Comparison of ENCODE assay signal across 23 mouse cellular contexts in genomic region chr9:123768443-123768842, GRCm38 (mm10). TPM values are rescaled to one million over a fixed set of nuclear protein-coding genes. Genes with fewer than 3 reads are reported as not detected.
A peak's percentile ranks its signal among the peaks of the same experiment; 100 is the strongest.
DNase-seq lines count a peak whose midpoint lies in the region; ATAC-seq and TF ChIP-seq lines count a peak whose summit lies in the region.
"Had no signal": no experiment of that assay in that cellular context is flagged by ENCODE, and none has a peak within 500 bp of the region (broad histone marks: within the 10 kb centered on the region; RNA-seq: fewer than 3 reads in every experiment).

No protein-coding gene starts in this region.

- no peak overlapping the region for H3K9ac ChIP-seq in kidney, postnatal 0 days (ENCODE audit: low read depth, low read length)
- H3K9ac ChIP-seq: heart, embryonic 12.5 days; liver, embryonic 13.5 days; midbrain, embryonic 12.5 days; neural tube, embryonic 15.5 days; stomach, embryonic 15.5 days had no signal

- 0 out of 2 replicates have a peak, but pooled peaks have one; percentile 7 for ATAC-seq in kidney, postnatal 0 days (replicated peaks; ENCODE audit: low FRiP score, low read depth)
- ATAC-seq in CD4-positive, CD25-positive, alpha-beta regulatory T cell, adult 4 months, result peak; percentile 42
- ATAC-seq: forebrain, embryonic 14.5 days; hindbrain, embryonic 16.5 days had no signal

- TF ChIP-seq POLR2A in small intestine, adult 2 months (IDR thresholded peaks at IDR 0.05; ENCODE audit: low read depth, low read length), result no peak

- no peaks in the 10 kb centered on the region for H3K9me3 ChIP-seq in kidney, postnatal 0 days (replicated peaks; ENCODE audit: low read length)
- H3K9me3 ChIP-seq: G1E; heart, embryonic 12.5 days; liver, embryonic 13.5 days; midbrain, embryonic 12.5 days; neural tube, embryonic 15.5 days; stomach, embryonic 15.5 days had no signal

- DNase-seq in kidney, postnatal 0 days (ENCODE audit: low spot score), result no peak
- no peak for DNase-seq in kidney, adult 8-10 months
- peak; percentile 30 for DNase-seq in adrenal gland, postnatal 14 days
- DNase-seq in ovary, postnatal 14 days (ENCODE audit: low spot score), result no peak
- DNase-seq in heart, adult 9 months (ENCODE audit: low spot score in 2 of 2), result no peak
- DNase-seq: cerebellum, postnatal 25 days; heart, postnatal 4 days; kidney, postnatal 10 days; left cerebral cortex, postnatal 4 days; liver, embryonic 13.5 days; spleen, adult 18-20 months had no signal

- H3K4me2 ChIP-seq in kidney, postnatal 0 days (ENCODE audit: low read length), result no peak overlapping the region
- H3K4me2 ChIP-seq: heart, embryonic 12.5 days; liver, embryonic 13.5 days; midbrain, embryonic 12.5 days; neural tube, embryonic 15.5 days; stomach, embryonic 15.5 days had no signal

- no peaks in the 10 kb centered on the region for H3K27me3 ChIP-seq in kidney, postnatal 0 days (ENCODE audit: insufficient read depth, low read length)
- no peaks in the 10 kb centered on the region for H3K27me3 ChIP-seq in small intestine, adult 2 months (ENCODE audit: control insufficient read depth, insufficient read depth, low read length)
- H3K27me3 ChIP-seq: heart, embryonic 12.5 days; liver, embryonic 13.5 days; midbrain, embryonic 12.5 days; neural tube, embryonic 15.5 days; stomach, embryonic 15.5 days had no signal

- no peak for TF ChIP-seq CTCF in kidney, postnatal 0 days (IDR thresholded peaks at IDR 0.05; ENCODE audit: low read depth)
- TF ChIP-seq CTCF in small intestine, adult 2 months (IDR thresholded peaks at IDR 0.05; ENCODE audit: extremely low read depth, insufficient read length, insufficient replicate concordance, low read depth, low read length), result no peak

- H3K4me3 ChIP-seq in kidney, postnatal 0 days (replicated peaks; ENCODE audit: low read depth, low read length), result no peak overlapping the region
- H3K4me3 ChIP-seq in small intestine, adult 2 months (ENCODE audit: low read depth, low read length), result no peak overlapping the region
- H3K4me3 ChIP-seq: heart, embryonic 12.5 days; layer of hippocampus, adult 2 months; liver, embryonic 13.5 days; midbrain, embryonic 12.5 days; myocyte; neural tube, embryonic 15.5 days; stomach, embryonic 15.5 days had no signal

- H3K4me1 ChIP-seq in kidney, postnatal 0 days (replicated peaks; ENCODE audit: insufficient read depth, low read length), result no peaks in the 10 kb centered on the region
- peaks cover 7% of the 10 kb centered on the region; the same call in 1 of the 2 replicates for H3K4me1 ChIP-seq in small intestine, adult 2 months (ENCODE audit: control insufficient read depth, insufficient read depth, insufficient read length, low read length)
- H3K4me1 ChIP-seq: heart, embryonic 12.5 days; liver, embryonic 13.5 days; midbrain, embryonic 12.5 days; neural tube, embryonic 15.5 days; stomach, embryonic 15.5 days had no signal

- H3K36me3 ChIP-seq in kidney, postnatal 0 days (ENCODE audit: insufficient read depth, low read length), result no peaks in the 10 kb centered on the region
- H3K36me3 ChIP-seq in small intestine, adult 2 months (ENCODE audit: control insufficient read depth, insufficient read depth, low read length), result no peaks in the 10 kb centered on the region
- H3K36me3 ChIP-seq: G1E; heart, embryonic 12.5 days; liver, embryonic 13.5 days; midbrain, embryonic 12.5 days; neural tube, embryonic 15.5 days; stomach, embryonic 15.5 days had no signal

- WGBS in kidney, postnatal 0 days, result 70% methylated on average over 1 of the region's 1 CpGs
- WGBS in small intestine, adult 2 months, result 16% methylated on average over 1 of the region's 1 CpGs

- no peak overlapping the region for H3K27ac ChIP-seq in kidney, postnatal 0 days
- peak overlapping the region; percentile 44 for H3K27ac ChIP-seq in small intestine, adult 2 months (ENCODE audit: insufficient read depth, low read depth, low read length)
- H3K27ac ChIP-seq: layer of hippocampus, adult 2 months; liver, embryonic 13.5 days; midbrain, embryonic 12.5 days; neural tube, embryonic 15.5 days; stomach, embryonic 15.5 days had no signal

RNA-seq across cellular contexts. Expression of gene Cxcr6, which starts 37.8 kb away (rescaled TPM):
- 0.17 and 0.18 TPM in 2 replicates for polyA plus RNA-seq in kidney, postnatal 0 days (2015; fragmentation: Nextera tagmentation; extraction: Ambion mirVana)
- polyA plus RNA-seq in CD4-positive, CD25-positive, alpha-beta regulatory T cell, adult 4 months (2017; shearing (Covaris generic)), result 10 to 100 TPM; 25.3 to 37.5 TPM
- 0.83 TPM in 1 of 2 replicates, not detected in the other for total RNA-seq in adrenal gland, postnatal 14 days (2021)
- 1.3 and 1.5 TPM in 2 replicates for polyA plus RNA-seq in small intestine, adult 2 months (2012; rRNA removed)
- total RNA-seq: gastrocnemius, postnatal 4 days; heart, postnatal 4 days; layer of hippocampus, adult 2 months; left cerebral cortex, postnatal 4 days had no signal
- polyA plus RNA-seq: G1E; neural tube, embryonic 15.5 days had no signal

RNA-seq across cellular contexts. Expression of gene Lztfl1, which starts 50.9 kb away (rescaled TPM):
- 57.5 and 59.6 TPM in 2 replicates for polyA plus RNA-seq in kidney, postnatal 0 days (2015; fragmentation: Nextera tagmentation; extraction: Ambion mirVana)
- polyA plus RNA-seq in CD4-positive, CD25-positive, alpha-beta regulatory T cell, adult 4 months (2017; shearing (Covaris generic)), result 10 to 100 TPM; 42.1 to 48.2 TPM
- 43.7 and 46.3 TPM in 2 replicates for total RNA-seq in adrenal gland, postnatal 14 days (2021)
- 0.32 and 0.43 TPM in 2 replicates for polyA plus RNA-seq in small intestine, adult 2 months (2012; rRNA removed)

Comparison
In these comparisons a context has a peak if more than half of its experiments do, and no peak if none do; other contexts are left out.
1. RNA of gene Cxcr6, which starts 37.8 kb away (polyA plus RNA-seq): 25.3 to 37.5 TPM in CD4-positive, CD25-positive, alpha-beta regulatory T cell, adult 4 months; 1.3 to 1.5 TPM in small intestine, adult 2 months and 0.17 to 0.18 TPM in kidney, postnatal 0 days; every median in the first group is over 10 times any median in the second.
2. RNA of gene Lztfl1, which starts 50.9 kb away (polyA plus RNA-seq): 57.5 to 59.6 TPM in kidney, postnatal 0 days and 42.1 to 48.2 TPM in CD4-positive, CD25-positive, alpha-beta regulatory T cell, adult 4 months; 0.32 to 0.43 TPM in small intestine, adult 2 months; every median in the first group is over 10 times any median in the second.